Mouse (Mus musculus) cerebellum, adult (tissue): ENCODE measurements around the gene F11.

ENCODE experiments used
- ATAC-seq: cut with Nextera tagmentation; 2 replicates; pipeline ENCODE4 v1.9.2; 2017; ENCODE audit warnings: mild to moderate bottlenecking, moderate library complexity, mixed read lengths; ENCODE audit not compliant: insufficient number of reproducible peaks, low FRiP score, low TSS enrichment

F11 gene

DNA sequence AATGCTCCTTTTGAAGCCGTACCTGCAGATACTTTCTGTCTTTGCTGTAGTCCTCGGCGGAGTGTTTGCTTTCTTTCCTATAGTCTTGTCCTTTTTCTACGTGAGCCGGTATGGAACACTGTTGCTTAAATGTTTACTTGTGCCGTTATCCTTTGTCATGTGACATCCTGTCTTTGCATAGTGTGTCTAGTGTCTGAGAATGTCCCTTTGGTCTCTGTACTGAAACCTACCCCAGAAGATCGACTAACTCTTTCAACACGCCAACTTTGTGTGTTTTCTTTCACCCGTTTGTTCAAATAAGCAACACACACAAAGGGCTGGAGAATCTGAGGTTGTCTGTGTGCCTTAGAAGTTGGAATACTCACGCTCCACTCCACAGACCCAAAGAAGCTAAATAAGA, at the start of gene F11:
Gene F11 (minus strand): TSS at position 112 of the 400 bp plus-strand sequence.
- no peak for ATAC-seq

DNA sequence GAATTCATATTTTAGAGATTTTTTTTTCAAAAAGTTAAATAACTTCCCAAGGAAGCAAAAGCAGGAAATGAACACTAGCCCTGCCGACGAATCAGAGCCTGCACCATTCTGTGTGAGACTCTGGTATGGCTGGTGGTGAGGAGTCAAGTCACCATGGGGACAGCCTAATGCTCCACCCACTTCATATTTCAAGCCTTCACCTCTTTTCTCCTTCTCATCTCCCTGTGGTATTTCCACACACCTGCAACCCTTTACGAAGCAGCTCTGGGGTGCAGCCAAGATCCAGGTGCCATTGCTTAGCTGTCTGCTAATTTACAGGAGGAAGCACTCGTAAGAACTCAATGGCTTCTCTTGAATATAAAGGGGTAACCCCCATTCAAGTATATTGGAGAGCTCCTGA, 49.1 kb upstream of the F11 start:
- ATAC-seq = no peak

DNA sequence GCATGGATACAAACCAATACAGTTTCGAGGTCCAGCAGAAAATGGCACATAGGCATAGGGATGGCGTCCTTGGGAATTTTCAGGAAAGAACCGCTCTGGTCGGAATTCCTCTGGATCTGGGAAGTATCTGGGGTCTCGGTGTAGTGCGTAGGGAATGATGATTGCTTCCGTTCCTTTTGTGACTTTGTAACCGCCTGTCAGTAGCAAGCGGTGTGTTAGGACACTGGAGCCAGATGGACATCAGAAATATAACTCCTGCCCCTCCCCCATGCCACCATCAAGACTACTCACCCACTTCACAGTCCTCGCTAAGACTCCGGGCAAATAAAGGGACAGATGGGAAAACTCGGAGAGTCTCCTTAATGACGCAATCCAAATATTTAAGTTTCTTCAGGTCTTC, 46.5 kb upstream of the F11 start, which contains the start of gene Gm45753:
Gene Gm45753 (minus strand): TSS at position 101 of the 400 bp plus-strand sequence.
- no peak for ATAC-seq

DNA sequence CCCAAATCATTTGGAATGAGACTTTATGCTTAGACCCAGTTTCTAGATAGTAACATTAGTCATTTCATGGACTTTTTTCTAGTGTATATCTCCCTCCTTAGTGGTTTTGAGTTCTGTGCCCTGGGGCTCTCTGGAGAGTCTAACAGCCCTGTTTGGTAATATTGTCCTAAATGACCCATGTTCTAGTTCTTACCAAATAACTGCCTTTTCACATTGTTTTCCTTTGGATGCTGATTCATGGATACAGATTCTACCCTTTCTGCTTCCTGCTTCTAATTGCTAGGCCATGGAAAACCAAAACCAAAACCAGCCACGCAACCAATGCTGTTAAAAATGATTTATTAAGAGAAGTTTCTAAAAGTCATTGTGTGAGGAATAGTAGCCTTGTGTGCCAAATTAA, 43.6 kb upstream of the F11 start:
- ATAC-seq = no peak

DNA sequence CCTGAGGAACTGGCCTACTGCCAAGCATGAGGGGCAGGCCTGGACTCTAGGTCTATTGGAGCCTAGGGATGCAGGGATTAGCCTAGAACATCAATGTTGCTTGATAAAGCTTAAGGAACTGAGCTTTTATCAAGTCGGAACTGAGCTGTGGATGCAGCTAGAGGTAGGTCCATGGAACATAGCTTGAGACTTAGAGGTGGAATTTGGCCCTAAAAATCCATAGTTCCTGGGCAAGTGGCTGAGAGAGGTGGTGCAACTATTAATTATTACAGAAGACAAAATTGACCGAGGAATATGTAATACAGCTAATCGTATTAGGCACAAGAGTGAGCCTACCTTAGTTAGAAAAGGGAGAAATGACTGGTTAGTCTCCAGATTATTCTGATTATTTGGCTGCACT, 42.5 kb upstream of the F11 start:
- ATAC-seq = no peak

DNA sequence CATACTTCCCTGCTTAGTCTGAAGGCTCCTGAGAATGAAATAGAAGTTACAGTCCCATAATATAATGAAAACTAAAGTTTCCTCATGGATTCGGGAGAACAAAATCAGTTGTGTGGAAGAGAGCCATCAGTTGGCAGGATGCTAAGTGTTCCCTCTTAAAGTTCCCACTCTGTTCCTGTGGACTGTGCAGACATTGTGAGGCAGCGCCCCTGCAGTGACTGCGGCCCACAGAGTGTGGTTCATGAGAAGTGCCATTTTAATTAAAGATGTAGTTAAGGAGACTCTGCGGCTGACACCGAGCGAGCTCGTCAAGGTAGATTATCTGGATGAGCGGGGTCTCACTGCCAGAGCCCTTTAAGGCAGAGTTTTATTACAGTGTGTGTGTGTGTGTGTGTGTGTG, 40.6 kb upstream of the F11 start:
- no peak for ATAC-seq

DNA sequence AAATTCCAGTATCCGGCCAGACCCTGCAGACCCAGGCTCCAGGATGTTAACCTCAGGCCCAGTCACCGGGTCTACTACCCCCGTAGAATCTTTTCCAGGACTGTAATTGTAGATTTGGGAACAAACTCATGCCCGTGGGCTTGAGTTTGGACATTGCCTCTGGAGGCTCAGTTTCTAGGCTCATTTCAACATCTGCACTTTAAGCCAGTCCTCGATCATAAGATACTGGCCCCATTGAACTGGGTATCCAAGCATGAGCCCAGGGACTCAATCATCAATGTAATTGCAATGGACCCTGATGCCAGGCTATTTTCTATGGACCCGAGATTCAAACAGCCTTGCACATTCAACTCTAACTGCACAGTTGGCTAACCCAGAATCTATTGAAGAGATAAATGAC, 33.4 kb upstream of the F11 start:
- ATAC-seq = no peak

DNA sequence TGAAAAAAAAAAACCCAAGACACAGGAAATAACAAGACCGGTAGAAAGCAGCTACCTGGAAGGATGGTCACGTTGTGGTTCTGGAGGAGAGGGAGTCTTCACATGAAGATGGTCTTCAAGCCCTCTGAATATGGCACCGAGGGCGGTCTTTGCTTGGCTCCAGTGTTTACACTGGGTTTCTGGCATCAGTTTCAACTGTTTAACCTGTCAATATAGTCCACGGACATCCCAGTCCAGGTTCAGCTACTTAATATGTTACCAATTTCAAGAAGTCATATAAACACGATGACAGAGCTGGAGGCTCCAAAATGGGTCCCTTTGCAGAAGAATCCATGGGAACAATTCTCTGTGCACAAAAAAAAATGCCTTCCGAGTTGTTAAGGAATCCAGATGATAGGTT, 32.9 kb upstream of the F11 start, which contains the start of gene Klkb1:
Gene Klkb1 (minus strand): TSS at position 173 of the 400 bp plus-strand sequence.
- no peak for ATAC-seq

DNA sequence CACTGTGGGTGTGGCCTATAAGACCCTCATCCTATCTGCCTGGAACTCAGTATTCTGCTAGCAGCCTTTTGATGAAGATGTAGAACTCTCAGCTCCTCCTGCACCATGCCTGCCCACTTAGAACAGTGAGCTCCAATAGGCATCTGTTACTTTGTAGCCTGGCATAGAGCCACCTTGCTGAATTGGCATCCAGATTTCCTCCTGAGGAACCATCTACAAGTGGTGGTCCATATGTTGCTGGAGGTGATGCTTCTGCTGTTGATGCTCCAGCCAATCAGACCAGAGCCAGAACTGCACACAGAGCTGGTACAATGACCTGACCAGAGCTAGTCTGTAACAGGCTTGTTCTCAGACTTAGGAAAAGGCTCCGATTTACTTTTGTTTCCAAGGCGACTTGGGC, 30.0 kb upstream of the F11 start:
- no peak for ATAC-seq

DNA sequence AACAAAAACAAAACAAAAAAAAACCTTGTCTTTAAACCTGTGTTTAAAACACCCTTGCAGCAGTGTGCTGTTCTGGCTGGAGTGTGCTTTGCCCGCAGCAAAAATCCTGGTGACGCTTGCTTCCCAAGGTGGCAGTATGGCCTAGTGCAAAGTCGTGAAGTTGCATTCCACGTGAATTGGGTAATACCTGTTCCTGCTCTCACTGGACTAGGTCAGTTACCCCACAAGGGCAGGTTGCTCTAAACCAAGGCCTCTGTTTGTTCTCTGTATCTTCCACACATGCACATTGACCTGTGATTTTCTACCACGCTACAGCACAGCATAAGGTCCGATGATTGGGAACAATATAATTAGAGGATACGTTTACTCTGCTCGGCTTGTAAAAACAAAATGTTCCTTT, 19.8 kb upstream of the F11 start:
- no peak for ATAC-seq

DNA sequence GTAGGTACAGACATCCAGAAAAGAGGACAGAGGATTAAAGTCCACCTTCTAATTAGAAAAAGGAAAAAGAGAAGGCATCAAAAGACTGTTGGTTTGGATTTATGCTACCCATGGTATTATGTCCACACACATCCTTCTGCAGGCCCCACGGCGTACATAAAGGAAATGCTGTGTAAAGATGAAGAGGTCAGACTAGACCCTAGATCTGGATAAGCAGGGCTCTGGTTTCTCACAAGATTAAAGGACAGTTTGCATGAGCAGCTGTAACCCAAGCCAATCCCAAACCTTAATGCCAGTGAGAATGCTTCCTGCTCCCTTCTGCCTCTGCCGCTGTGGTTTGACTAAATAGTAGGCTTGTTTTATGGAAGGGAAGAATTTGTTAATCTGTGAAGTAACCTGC, 15.6 kb upstream of the F11 start:
- no peak for ATAC-seq

DNA sequence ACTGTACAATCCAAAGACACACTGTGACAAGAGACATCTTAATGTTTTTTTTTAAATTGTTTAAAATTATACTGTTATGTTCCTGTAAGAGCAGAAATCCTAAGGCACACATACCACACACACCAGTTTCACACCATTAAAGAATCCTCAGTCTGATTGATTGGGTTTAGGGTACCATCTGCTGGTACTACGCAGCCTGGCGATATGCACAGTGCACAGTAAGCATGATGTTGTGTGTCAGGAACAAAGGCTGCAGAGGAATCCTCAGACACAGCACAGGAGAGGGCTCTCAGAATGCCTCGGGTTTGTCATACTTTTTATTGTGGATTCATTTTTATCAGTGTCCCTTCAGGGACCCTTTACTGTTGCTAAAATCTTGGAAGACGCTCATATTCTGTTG, 12.5 kb upstream of the F11 start:
- ATAC-seq = no peak

DNA sequence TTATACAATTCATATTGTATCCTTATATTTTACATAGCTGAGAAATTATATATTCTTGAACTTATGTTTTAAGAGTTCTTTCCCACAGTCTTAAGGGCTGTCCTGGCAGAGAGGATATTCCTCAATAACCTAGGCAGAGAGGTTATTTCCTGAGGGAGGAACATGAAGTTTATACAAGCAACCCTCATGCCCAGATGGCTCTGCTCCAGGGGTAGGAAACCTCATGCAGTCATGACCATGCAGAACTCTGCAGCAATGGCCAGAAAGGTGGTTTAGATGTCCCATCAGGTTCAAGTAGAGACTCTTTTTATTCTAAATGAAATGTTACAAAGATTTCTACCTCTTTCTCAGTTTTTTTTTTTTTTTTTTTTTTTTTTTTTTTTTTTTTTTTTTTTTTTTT, 7.2 kb upstream of the F11 start:
- ATAC-seq = no peak

DNA sequence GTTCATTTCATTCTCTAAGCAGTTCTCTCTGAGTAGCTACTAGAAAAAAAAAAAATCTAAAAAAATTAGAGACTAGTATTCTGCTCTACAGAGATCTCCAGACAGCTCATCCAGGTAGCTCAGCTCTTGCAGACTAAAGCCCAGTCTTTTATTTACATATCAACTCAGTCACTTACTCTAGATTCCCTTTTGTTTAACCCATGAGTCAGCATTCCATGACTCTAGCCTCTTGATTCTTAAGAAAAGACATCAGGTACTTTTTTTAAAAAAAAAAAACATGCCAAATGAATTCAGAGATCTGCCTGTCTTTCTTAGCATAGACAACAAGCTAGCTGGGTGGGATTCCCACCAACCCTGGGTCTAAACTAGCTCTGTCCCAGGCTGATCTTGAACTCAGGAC, 6.7 kb upstream of the F11 start:
- no peak for ATAC-seq

DNA sequence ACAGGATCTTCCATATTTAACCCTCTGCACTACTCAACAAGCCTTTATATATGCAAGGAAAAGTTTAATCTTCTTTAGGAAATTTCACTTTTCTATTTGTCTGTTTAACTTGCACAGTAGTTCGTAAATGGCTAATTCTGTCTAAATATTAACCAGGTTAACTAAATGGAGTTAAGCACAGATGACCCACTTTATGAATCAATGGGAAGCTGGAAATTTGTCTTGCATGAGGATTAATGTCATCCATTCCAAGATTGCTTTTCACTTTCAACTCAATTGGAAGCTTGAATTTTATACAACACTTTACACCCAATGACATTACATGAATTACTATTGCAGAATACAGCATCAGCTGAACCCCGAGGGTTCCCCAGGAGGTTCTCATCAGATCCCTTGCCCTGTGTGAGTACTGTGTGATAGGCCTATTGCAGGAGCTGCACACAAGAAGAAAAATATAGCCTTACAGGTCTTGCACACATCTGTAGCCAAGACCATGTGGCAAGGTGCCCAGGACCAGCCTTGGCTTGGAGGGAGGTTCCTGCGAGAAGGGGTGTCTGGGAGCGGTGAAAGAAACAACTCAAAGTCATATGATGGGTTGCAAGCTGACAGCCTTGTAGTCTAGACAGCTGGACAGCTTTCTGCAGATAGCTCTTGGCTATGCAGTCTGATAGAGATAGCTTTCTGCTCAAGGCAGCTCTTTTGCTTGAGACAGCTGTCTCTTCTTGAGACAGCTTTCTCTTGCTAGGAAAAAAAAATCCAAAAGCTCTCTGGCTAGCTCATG, 6.0 kb upstream of the F11 start:
- no peak for ATAC-seq

DNA sequence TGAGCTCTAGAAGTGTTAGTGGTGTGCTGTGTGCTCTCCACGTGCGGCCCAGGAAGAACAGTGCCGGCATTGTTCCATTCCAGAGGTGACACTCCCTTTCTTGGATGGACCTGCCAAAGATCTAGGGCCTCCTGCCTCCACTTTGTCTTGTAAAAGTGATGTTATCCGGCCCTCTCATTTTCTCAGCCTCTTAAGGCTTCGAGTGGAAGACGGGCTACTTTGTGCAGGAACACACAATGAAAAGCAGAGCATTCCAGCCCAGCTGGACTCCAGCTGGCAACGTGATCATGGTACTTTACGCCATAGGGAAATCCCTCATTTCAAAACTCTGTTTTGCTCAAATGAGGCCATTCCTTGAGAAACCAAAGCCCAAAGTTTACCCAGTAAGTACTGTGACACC, 5.2 kb upstream of the F11 start:
- no peak for ATAC-seq

DNA sequence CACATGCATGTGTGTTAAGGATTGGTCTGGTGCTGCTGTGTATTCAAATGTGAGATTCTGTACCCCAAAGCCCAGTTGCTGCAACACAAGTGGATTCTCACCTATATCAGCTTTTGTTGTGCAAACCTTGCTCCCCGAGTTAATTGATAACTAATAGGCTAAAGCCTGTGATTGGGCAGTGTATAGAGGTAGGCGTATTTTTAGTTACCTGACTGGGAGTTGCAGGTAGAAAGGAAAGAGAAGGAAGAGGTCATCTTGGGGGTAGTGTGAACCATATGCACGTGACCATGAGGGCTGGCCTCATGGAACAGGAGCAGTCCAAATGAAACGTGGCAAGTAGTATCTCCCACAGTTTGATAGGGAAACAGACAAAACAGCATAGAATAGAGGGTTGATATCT, 3.1 kb upstream of the F11 start:
- ATAC-seq = no peak

DNA sequence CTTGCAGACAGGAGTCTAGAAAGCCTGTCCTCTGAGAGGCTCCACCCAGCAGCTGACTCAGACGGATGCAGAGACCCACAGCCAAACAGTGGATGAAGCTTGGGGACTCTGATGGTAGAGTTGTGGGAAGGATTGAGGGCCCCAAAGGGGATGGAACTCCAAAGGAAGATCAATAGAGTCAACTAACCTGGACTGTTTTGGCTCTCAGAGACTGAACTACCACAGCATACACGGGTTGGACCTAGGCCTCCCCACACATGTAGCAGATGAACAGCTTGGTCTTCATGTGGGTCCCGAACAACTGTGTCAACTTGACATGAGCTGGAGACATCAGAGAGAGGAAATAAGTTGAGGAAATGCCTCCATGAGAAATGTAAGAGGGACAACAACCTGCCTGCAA, 1.0 kb upstream of the F11 start:
- ATAC-seq = no peak

DNA sequence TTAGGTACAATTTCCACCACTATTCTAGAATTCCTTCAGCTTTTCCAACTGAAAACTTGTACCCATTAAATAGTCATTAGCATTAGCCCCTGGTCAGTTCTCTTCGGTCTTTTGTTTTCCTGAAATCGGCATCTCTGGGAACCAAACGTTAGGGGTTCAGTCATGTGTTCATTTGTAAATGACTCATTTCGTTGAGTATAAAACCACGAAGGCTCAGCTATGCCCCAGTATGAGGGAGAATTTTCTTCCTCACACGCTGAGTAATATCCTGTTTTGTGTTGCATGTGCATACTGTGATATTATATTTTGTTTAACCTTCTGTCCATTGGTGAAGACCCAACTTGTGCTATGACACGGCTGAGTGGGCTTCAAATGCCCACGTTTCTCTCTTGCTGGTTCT, 3.4 kb downstream of the F11 start:
- no peak for ATAC-seq

DNA sequence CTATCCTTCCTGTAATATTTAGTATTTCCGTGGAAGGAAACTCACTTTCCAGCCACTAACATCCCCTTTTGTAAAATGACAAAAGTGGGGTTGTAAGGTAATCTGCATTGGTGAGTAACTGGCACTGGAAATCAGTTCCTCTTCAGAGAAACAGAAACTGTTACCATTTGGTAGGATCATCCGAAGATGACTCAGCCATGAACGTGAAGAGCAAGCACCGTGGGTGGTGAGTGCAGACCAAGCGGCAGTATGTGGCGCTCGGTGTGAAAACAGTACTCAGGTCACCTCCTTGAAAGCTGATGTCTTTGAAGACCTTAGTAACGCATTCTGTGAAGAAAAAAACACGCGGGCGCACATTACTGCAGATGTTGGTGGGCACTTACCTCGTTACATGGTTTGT, 6.8 kb downstream of the F11 start:
- ATAC-seq = no peak

DNA sequence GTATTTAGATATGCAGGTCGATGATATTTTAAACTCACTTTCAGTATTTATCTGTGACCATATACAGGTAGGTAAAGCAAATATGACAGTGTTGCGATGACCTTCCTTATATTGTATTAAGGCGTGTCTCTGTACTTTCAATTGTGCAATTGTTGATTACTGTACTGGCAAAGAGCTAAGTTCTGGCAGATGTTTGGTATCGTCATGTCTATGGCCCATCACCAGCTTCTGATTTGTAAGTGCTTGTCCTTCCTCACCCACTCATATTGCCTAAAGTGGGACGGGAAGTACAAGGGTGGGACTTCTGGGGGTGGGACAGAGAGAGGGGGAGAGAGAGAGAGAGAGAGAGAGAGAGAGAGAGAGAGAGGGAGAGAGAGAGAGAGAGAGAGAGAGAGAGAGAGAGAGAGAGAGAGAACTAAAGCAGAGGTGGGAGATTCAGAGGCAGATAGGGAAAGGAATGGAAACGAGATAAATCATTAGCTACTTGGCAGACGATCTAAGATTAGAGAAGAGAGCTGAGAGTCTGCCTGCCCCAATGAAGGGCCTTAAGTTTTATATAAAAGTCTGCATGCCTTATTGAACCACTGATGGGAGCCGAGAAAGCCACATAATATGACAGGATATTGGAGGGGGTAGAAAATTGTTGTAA, 7.5 kb downstream of the F11 start:
- no peak for ATAC-seq

DNA sequence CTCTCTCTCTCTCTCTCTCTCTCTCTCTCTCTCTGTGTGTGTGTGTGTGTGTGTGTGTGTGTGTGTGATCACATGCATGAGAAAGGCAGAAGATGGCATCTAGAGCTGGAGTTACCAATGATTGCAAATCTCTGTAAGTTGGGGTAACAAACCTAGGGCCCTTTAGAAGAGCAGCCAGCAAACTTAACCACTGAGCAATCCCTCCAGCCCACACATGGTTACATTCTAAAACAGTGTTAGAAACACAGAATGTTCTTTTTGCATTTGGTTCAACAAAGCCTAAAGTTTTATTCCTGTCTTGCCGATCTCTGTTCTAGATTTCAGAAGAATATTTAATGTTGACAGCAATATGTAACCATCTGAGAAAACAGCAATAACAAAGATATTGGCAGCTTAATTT, 8.2 kb downstream of the F11 start:
- no peak for ATAC-seq
